Mouse (Mus musculus): Measurements from ENCODE around the gene A930004D18Rik. TPM values are rescaled to one million over a fixed set of nuclear protein-coding genes. Genes with fewer than 3 reads are reported as not detected.

The A930004D18Rik gene
- polyA plus RNA-seq, 1 experiment: 5.5 TPM

DNA sequence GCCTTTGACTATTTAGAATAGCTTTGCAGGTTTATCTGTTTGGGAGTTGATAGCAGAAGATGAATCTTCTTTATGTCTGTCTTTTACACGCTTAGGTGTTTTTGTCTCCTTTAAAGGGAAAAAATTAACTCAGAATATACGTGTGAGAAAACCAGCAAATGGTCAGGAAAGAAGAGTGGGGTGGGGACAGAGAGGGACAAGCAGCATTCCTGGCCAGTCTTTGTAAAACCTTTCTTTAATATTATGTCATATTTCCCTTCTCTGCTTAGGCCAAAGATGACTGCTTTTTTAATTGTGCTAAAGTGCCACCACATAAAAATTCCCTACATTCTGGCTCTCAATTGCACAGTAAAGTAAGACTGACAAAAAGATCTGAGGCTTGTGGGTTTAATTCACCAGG, 21.5 kb upstream of the A930004D18Rik start:
- TF ChIP-seq POLR2A (IDR thresholded peaks at IDR 0.05; ENCODE audit: borderline replicate concordance, extremely low read depth, insufficient read depth, insufficient read length, poor library complexity, severe bottlenecking) (no peak), CTCF (IDR thresholded peaks at IDR 0.05; ENCODE audit: borderline replicate concordance, extremely low read depth, insufficient read depth, insufficient read length) (no peak)
- DNase-seq (ENCODE audit: low read depth): peak; percentile 55

DNA sequence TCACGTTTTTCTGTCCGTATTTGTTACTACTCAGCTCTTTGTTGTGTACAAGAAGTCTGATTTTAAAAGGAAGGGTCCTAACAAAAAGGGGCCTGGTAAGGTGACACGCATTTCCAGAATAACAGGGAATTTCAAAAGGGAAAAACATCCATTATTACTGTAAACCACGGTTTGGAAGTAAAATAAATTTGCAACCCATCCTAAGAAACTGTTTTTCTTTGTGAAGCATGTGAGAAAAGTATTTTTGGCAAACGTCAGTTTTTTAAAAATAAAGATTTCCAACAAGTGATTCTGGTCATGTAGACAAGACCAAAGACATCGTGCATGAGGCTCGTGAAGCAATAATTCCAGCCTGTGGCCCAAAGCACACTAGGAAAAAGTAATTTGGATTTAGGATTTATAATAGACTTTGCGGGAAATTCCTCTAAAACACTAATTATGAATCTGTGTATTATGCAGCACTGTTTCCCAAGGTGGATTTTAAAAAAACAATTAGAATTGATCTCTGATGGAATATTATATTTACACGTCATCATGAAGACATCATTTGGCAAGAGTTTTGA, 20.7 kb upstream of the A930004D18Rik start:
- TF ChIP-seq CTCF (IDR thresholded peaks at IDR 0.05; ENCODE audit: borderline replicate concordance, extremely low read depth, insufficient read depth, insufficient read length): no peak
- no peak for TF ChIP-seq POLR2A (IDR thresholded peaks at IDR 0.05; ENCODE audit: borderline replicate concordance, extremely low read depth, insufficient read depth, insufficient read length, poor library complexity, severe bottlenecking)
- peak; percentile 75 for DNase-seq (ENCODE audit: low read depth)

DNA sequence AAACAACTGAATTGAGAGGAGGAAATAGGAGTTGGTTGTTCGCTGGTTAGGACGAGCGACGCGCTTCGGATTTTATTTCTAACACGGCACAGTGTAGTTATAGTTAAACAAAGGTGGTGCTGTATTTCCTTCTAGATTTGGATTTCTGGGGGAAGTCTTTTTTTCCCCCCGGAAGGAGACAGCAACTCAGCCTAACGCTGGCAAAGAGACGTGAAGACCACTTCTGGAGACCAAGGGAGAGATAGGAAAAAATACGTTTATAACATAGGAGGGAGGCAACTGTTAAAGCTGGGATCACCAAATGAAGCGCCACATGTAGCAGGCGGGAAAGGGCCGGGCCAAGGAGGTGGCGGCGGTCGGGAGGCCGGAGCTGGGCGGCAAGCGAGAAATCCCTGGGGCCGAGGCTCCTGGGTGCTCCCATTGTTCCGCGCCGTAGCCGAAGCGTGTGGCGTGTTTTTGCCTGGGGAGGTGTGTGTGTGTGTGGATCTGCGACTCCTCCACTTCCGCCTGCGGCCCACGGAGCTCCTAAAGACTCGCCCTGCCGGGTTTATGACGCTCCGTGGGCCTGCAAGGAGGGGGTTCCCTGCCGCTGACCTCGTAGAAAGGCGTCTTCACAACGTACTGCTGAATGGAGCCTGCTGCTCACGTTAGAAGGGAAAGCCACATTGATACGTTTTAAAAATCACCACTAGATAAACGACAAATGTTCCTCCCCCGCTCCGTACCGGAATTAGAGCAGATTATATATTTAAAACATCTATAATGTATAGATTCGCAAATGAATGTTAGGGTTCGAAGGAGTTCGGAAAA, 20.0 kb upstream of the A930004D18Rik start:
- DNase-seq (ENCODE audit: low read depth): peak; percentile 81
- 0 out of 2 replicates have a peak, but pooled peaks have one; percentile 18 for TF ChIP-seq POLR2A (IDR thresholded peaks at IDR 0.05; ENCODE audit: borderline replicate concordance, extremely low read depth, insufficient read depth, insufficient read length, poor library complexity, severe bottlenecking)
- TF ChIP-seq CTCF (IDR thresholded peaks at IDR 0.05; ENCODE audit: borderline replicate concordance, extremely low read depth, insufficient read depth, insufficient read length): no peak

DNA sequence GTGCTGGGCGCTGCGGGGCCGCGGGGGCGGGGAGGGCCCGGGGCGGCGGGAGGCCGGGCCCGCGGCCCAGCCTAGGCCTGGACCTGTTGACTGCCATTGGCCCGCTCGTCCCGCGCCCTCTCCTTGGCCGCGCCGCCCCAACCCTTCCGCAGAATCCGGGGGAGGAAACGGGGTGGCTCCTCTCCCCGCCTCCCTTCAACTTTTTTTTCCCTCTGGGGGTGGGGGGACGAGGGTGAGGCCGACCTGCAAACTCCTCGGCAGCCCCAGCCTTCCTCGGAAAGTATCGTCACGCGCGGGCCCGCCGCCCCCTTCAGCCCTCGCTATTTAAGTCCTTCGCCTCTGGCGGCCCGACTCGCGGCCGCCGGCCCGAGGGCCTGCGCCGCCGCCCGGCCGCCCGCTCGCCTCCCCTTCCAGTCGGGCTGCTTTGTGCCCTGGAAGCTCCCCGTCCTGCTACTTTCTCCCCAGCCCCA, 19.3 kb upstream of the A930004D18Rik start:
- DNase-seq (ENCODE audit: low read depth): peak; percentile 98
- TF ChIP-seq POLR2A (IDR thresholded peaks at IDR 0.05; ENCODE audit: borderline replicate concordance, extremely low read depth, insufficient read depth, insufficient read length, poor library complexity, severe bottlenecking) (peak; percentile 81), CTCF (IDR thresholded peaks at IDR 0.05; ENCODE audit: borderline replicate concordance, extremely low read depth, insufficient read depth, insufficient read length) (no peak)

DNA sequence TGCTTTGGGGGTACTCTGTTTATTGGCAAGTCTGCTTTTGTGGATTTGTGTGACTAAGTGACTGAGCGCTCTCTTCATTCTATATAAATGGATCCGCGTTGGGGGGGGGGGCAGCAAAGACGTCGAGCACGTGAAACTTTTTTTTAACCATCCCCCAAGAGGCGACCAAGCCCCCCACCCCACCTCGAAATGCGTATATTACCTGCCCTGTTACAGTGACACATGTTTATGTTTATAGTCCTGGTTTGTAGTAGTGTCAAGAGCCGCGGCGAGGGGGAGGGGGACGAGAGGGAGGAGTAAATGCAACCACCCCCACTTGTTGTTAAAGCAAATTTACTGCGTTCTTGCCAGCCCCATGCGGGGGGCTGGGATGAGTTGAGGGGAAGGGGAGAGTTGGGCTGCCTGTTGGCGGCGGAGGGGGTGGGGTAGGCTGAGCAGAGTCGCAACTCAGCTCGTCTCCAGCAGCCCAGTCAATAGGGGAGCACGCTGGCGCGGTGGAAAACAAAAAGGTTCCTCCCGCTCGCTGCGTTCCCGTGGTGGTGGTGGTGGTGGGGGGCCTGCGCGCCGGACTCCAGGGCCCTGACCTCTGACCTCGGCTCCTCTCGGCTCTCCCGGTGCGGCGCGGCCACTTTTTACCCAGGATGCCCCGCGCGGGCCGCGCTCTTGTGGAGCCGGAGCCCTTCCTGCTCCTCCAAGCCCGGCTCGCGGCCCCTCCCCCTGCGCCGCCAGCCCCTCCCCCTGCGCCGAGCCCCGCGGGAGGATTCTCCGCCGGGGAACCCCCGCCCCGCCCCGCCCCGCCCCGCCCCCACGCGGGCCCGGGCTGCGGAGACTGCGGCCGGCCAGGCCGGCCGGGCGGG, 18.6 kb upstream of the A930004D18Rik start:
- no peak for TF ChIP-seq CTCF (IDR thresholded peaks at IDR 0.05; ENCODE audit: borderline replicate concordance, extremely low read depth, insufficient read depth, insufficient read length)
- TF ChIP-seq POLR2A (IDR thresholded peaks at IDR 0.05; ENCODE audit: borderline replicate concordance, extremely low read depth, insufficient read depth, insufficient read length, poor library complexity, severe bottlenecking): peak; percentile 19; the same call in 1 of the 2 replicates
- DNase-seq (ENCODE audit: low read depth): peak; percentile 98

DNA sequence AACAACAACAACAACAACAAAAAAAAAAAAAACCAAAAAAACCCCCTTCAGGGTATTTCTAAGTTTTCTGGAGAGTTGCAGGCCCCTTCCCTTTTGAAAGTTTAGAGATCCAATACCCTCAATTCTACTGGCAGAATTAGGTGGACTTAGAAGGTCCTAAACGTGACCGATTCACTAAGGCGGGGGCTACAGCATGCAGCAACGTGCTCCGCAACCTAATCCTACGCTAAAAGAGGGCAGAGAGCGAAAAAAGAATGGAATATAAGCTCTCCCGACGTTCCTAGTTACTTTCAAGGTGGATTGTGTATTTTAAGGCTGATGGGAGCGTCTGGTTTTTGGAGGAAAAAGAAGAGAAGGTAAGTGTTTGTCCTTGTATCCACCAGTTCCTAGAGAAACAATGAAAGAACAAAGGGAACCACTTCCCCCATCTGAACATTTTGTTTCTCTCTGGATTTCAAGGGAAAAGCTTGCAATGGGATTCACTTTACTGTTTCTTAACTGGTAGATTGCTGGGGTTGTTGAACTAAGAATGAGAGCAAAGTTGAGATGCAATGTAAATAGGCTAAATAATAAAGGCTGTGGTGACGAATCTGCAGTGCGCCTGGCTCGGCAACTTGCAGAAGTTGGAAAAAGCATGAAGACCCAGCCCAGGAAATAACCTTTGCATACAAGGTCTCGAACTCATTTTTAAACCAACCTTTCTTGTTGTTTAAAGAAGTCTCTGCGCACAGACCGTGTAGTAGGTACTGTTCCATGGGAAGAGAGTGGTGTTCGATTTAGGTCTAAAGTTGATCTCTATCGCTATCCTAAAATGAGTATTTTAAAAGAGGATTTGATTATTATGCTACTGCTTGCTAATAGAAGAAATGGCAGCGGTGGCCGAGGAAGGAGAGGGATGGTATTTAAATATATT, 17.7 kb upstream of the A930004D18Rik start, which contains the start of gene Mllt10:
Gene Mllt10 (plus strand): TSS at position 222 of the 913 bp plus-strand sequence.
- DNase-seq (ENCODE audit: low read depth): peak; percentile 77
- TF ChIP-seq POLR2A (IDR thresholded peaks at IDR 0.05; ENCODE audit: borderline replicate concordance, extremely low read depth, insufficient read depth, insufficient read length, poor library complexity, severe bottlenecking) (no peak), CTCF (IDR thresholded peaks at IDR 0.05; ENCODE audit: borderline replicate concordance, extremely low read depth, insufficient read depth, insufficient read length) (no peak)

DNA sequence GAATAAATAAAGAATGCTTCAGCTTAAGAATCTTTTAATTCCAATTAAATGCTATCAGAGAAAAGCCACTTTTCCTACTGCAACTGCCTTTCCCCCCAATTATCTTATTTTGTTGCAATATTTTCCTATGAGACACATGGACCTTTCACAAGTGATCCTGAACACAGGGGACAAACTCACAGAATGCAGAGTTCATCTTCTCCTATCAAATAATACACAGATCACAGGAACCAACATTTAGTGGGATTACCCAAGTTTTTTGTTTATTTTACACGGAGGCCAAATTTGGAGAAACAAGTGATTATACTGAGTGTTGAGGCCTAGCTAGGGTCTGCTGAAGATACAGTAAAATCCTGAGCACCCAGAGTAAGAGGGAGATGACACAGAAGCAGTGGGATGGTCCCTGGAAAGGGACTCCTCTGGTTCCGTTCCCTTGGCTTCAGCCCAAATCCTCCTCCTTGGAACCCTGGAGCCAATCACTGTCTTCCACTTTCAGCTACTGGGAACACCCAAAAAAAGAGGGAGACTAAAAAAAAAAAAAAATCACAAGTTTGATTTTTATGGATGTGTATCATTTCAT, 16.5 kb upstream of the A930004D18Rik start:
- no peak for TF ChIP-seq POLR2A (IDR thresholded peaks at IDR 0.05; ENCODE audit: borderline replicate concordance, extremely low read depth, insufficient read depth, insufficient read length, poor library complexity, severe bottlenecking)
- no peak for TF ChIP-seq CTCF (IDR thresholded peaks at IDR 0.05; ENCODE audit: borderline replicate concordance, extremely low read depth, insufficient read depth, insufficient read length)
- peak; percentile 90 for DNase-seq (ENCODE audit: low read depth)

DNA sequence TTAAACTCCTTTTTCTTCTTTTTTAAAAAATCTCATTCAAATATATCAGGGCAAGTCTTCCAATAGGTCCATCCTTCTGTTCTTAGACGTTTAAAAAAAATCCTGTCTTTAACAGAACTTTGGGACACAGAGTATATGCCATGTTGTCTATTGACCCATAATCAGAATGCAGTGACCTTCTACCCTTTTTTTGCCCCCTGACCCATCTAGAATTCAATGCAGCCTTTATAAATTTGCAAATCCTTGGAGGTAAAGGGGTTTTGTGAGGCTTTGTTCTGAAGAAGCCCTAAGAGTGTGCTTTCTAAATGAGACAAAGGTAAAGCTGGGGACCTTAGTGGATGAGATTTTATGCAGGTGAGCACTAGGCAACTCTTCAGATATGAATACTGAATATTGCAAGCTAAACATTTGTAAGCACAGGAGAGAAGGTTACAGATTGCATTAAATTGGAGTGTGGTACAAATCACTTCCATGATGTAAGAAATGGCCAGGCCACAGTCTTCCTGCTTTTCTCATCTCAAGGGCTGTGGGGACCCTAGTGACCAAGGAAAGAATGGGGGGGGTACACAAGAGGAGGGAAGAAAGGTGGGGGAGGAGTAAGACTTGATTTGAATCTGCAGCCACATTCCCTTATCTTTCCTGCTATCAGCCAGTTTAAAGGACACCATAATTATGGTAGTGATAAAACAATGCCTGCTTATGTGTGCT, 15.9 kb upstream of the A930004D18Rik start:
- no peak for TF ChIP-seq CTCF (IDR thresholded peaks at IDR 0.05; ENCODE audit: borderline replicate concordance, extremely low read depth, insufficient read depth, insufficient read length)
- no peak for TF ChIP-seq POLR2A (IDR thresholded peaks at IDR 0.05; ENCODE audit: borderline replicate concordance, extremely low read depth, insufficient read depth, insufficient read length, poor library complexity, severe bottlenecking)
- peak; percentile 63 for DNase-seq (ENCODE audit: low read depth)

DNA sequence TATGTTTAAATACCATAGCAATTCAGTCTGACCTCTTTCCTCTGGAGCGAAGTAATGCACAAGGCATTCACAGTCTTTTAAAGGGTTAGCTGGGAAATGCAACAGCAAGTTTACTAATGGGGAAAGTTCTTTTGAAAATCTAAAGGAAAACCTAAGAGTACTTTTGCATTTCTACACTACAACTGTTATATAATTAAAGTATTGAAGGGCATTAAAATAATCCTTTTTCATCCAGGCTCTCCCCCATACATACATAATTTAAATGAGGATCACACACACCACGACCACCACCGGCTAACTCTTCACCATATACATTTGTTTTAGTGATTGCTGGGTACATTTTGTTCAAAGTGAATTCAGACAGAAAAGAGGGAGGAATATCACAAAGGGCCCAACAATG, 15.0 kb upstream of the A930004D18Rik start:
- no peak for TF ChIP-seq POLR2A (IDR thresholded peaks at IDR 0.05; ENCODE audit: borderline replicate concordance, extremely low read depth, insufficient read depth, insufficient read length, poor library complexity, severe bottlenecking)
- TF ChIP-seq CTCF (IDR thresholded peaks at IDR 0.05; ENCODE audit: borderline replicate concordance, extremely low read depth, insufficient read depth, insufficient read length): no peak
- peak; percentile 62 for DNase-seq (ENCODE audit: low read depth)

Data from brain, embryonic 14.5 days (tissue).